Mouse (Mus musculus) brain, embryonic 14.5 days (tissue): ENCODE measurements around the gene Nav1.

ENCODE experiments used
- CTCF ChIP-seq: fragments of 200-500 bp; IDR thresholded peaks from 2 replicates; pipeline ENCODE4 v1.5.1; 2012; ENCODE audit warnings: inconsistent platforms, mild to moderate bottlenecking, moderate library complexity, borderline replicate concordance; ENCODE audit not compliant: insufficient read depth, insufficient read length; ENCODE audit errors: extremely low read depth
- POLR2A ChIP-seq: fragments of 200-500 bp; IDR thresholded peaks from 2 replicates; pipeline ENCODE4 v1.6.1; 2012; ENCODE audit warnings: mild to moderate bottlenecking, inconsistent platforms, borderline replicate concordance; ENCODE audit not compliant: poor library complexity, insufficient read depth, insufficient read length, severe bottlenecking; ENCODE audit errors: extremely low read depth

- no peak for TF ChIP-seq CTCF
- no peak for TF ChIP-seq POLR2A
Observed at GRCm38 (mm10) chr1:135555885-135556284, 51.2 kb downstream of the Nav1 start.
